Mouse (Mus musculus) kidney, postnatal 0 days (tissue): ENCODE results near the gene Slc6a4. TPM values are rescaled to one million over a fixed set of nuclear protein-coding genes. Genes with fewer than 3 reads are reported as not detected.

Source experiments
- ATAC-seq: fragments of 200-750 bp; cut with Nextera tagmentation; replicated peaks from 2 replicates; pipeline ENCODE4 v1.8.0; 2017; ENCODE audit warnings: low read depth, moderate number of reproducible peaks, moderate TSS enrichment, moderate library complexity; ENCODE audit not compliant: low FRiP score
- DNase-seq: peaks from one replicate; pipeline ENCODE4 v3.0.0-alpha.2; 2016; ENCODE audit warnings: low spot score
- H3K27ac ChIP-seq: fragments of 300-500 bp; sonication (generic); 2 replicates; pipeline ENCODE4 v1.5.1; 2014; ENCODE audit warnings: mild to moderate bottlenecking
- H3K27me3 ChIP-seq: fragments of 300-500 bp; sonication (generic); 2 replicates; pipeline ENCODE4 v1.6.1; 2014; ENCODE audit warnings: low read length, mixed read lengths; ENCODE audit not compliant: insufficient read depth
- H3K36me3 ChIP-seq: fragments of 300-500 bp; sonication (generic); 2 replicates; pipeline ENCODE4 v1.6.1; 2014; ENCODE audit warnings: low read length, mixed read lengths; ENCODE audit not compliant: insufficient read depth
- H3K4me1 ChIP-seq: fragments of 300-500 bp; sonication (generic); replicated peaks from 2 replicates; pipeline ENCODE4 v1.6.1; 2014; ENCODE audit warnings: antibody characterized with exemption, low read length, mixed read lengths; ENCODE audit not compliant: insufficient read depth
- H3K4me2 ChIP-seq: fragments of 300-500 bp; sonication (generic); 2 replicates; pipeline ENCODE4 v1.6.1; 2014; ENCODE audit warnings: mild to moderate bottlenecking, low read length, moderate library complexity, mixed read lengths
- H3K4me3 ChIP-seq: fragments of 300-500 bp; sonication (generic); replicated peaks from 2 replicates; pipeline ENCODE4 v1.5.1; 2014; ENCODE audit warnings: low read depth, low read length
- H3K9ac ChIP-seq: fragments of 300-500 bp; sonication (generic); 2 replicates; pipeline ENCODE4 v1.6.1; 2014; ENCODE audit warnings: low read depth, low read length
- H3K9me3 ChIP-seq: fragments of 300-500 bp; sonication (generic); replicated peaks from 2 replicates; pipeline ENCODE4 v1.6.1; 2016; ENCODE audit warnings: low read length, inconsistent platforms, mixed read lengths
- CTCF ChIP-seq: IDR thresholded peaks from 2 replicates; pipeline ENCODE4 v1.5.1; 2016; ENCODE audit warnings: antibody characterized with exemption, low read depth, mild to moderate bottlenecking, moderate library complexity
- WGBS: fragments of 180-500 bp; shearing (Covaris S2); extraction: QIAGEN DNeasy Blood & Tissue Kit; methylation state at CpG from one replicate; pipeline ENCODE4 v1.1.7; 2014; 5-methylcytosine and 5-hydroxymethylcytosine counted together
- polyA plus RNA-seq: library from polyadenylated mRNA; unstranded; fragments of >200 nt; fragmentation: Nextera tagmentation; extraction: Ambion mirVana; gene quantifications from 2 replicates; pipeline ENCODE4 v1.2.1, GENCODE M21; 2015

Slc6a4 gene
- polyA plus RNA-seq, 1 experiment from 2014 or later = 3.4 TPM

GRCm38 (mm10) chr11:76982415-76982814, 16.0 kb upstream of the Slc6a4 start:
- H3K27me3 ChIP-seq = no peaks in the 10 kb centered on the region
- no peak overlapping the region for H3K9ac ChIP-seq
- no peak for TF ChIP-seq CTCF
- H3K4me3 ChIP-seq = no peak overlapping the region
- ATAC-seq = no peak
- no peak overlapping the region for H3K27ac ChIP-seq
- no peaks in the 10 kb centered on the region for H3K9me3 ChIP-seq
- no peaks in the 10 kb centered on the region for H3K4me1 ChIP-seq
- WGBS = 31% methylated on average over 4 of the region's 4 CpGs
- H3K36me3 ChIP-seq = peaks cover 52% of the 10 kb centered on the region
- peak; percentile 76 for DNase-seq
- no peak overlapping the region for H3K4me2 ChIP-seq

DNA sequence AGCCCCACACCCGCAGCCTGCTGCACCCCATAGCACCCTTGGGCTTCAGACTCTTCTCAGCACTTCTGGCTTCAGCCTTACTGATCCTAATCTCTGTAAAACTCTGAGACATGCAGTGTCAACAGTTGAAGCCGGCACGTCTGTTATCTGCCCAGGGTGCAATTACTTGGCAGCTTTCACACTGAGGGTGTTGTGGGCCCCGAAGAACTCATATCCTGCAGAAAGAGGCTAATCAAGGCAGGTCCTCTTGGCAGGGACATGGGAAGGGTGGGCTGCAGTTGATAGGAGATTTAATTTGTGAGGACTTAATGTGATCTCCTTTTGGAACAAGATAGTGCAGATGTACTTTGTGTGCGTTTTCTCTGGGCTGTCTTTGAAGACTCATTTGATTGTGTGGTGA, 14.8 kb upstream of the Slc6a4 start:
- Histone ChIP-seq H3K27me3 (no peaks in the 10 kb centered on the region), H3K27ac (no peak overlapping the region), H3K4me3 (no peak overlapping the region), H3K9me3 (no peaks in the 10 kb centered on the region), H3K4me1 (no peaks in the 10 kb centered on the region), H3K36me3 (peaks cover 50% of the 10 kb centered on the region), H3K9ac (no peak overlapping the region), H3K4me2 (no peak overlapping the region)
- ATAC-seq (no peak), DNase-seq (no peak)
- TF ChIP-seq CTCF = no peak
- 68% methylated on average over 5 of the region's 5 CpGs for WGBS

DNA sequence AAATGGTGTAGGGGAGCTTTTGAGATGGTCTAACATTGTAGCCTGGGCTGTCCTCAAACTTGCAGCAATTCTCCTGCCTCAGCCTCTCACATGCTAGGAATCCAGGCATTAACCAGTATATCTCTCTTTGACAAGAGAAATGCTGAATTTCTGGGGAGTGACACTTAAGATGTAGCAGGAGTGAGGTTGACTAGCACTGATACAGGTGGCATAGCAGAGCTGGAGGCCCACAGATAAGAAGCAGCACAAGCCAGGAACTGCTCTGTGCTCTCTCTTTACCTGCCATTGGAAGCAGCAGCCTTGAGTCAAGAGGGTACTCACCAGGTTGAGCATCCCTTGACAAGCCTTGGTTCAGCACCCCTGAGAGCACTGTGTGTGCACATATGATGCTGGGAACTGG, 14.2 kb upstream of the Slc6a4 start:
- DNase-seq (no peak), ATAC-seq (no peak)
- no peak overlapping the region for H3K4me2 ChIP-seq
- H3K9me3 ChIP-seq = no peaks in the 10 kb centered on the region
- H3K4me1 ChIP-seq = no peaks in the 10 kb centered on the region
- H3K9ac ChIP-seq = no peak overlapping the region
- H3K27me3 ChIP-seq = no peaks in the 10 kb centered on the region
- TF ChIP-seq CTCF = no peak
- H3K36me3 ChIP-seq = peaks cover 48% of the 10 kb centered on the region
- H3K4me3 ChIP-seq = no peak overlapping the region
- H3K27ac ChIP-seq = no peak overlapping the region

- WGBS = 80% methylated on average over 5 of the region's 5 CpGs
- H3K4me3 ChIP-seq = no peak overlapping the region
- ATAC-seq (no peak), DNase-seq (no peak)
- no peaks in the 10 kb centered on the region for H3K27me3 ChIP-seq
- H3K9me3 ChIP-seq = no peaks in the 10 kb centered on the region
- H3K4me2 ChIP-seq = no peak overlapping the region
- H3K36me3 ChIP-seq = peaks cover 20% of the 10 kb centered on the region
- no peak overlapping the region for H3K9ac ChIP-seq
- no peaks in the 10 kb centered on the region for H3K4me1 ChIP-seq
- TF ChIP-seq CTCF = no peak
- H3K27ac ChIP-seq = no peak overlapping the region
These were observed 7.6 kb upstream of the Slc6a4 start for GRCm38 (mm10) chr11:76990839-76991238.

DNA sequence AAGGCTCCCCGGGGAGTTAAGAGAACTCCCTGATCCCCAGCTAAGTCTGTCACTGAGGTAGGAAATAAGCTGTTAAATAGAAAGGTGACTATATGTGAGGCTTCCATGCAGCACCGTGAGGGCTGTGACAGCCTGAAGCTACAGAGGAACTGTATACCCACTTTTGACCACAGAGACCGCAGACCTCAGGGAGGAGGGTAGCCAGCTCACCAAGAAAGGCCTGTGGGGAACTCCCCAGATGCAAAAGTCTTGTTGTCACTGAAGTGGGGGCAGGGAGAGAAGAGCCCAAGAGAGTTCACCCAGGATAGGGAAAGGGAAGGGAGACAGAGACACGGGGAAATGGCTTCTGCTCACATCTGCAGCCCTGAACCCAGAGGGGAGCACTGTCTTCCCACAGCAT, 5.5 kb upstream of the Slc6a4 start:
- H3K4me2 ChIP-seq = no peak overlapping the region
- H3K27ac ChIP-seq = no peak overlapping the region
- 0 out of 2 replicates have a peak, but pooled peaks cover 1% of the 10 kb centered on the region for H3K4me1 ChIP-seq
- ATAC-seq = no peak
- no peak overlapping the region for H3K4me3 ChIP-seq
- WGBS = 44% methylated on average over 4 of the region's 4 CpGs
- peaks cover 7% of the 10 kb centered on the region; the same call in 1 of the 2 replicates for H3K36me3 ChIP-seq
- H3K9me3 ChIP-seq = no peaks in the 10 kb centered on the region
- TF ChIP-seq CTCF = no peak
- no peaks in the 10 kb centered on the region for H3K27me3 ChIP-seq
- DNase-seq = no peak
- no peak overlapping the region for H3K9ac ChIP-seq

DNA sequence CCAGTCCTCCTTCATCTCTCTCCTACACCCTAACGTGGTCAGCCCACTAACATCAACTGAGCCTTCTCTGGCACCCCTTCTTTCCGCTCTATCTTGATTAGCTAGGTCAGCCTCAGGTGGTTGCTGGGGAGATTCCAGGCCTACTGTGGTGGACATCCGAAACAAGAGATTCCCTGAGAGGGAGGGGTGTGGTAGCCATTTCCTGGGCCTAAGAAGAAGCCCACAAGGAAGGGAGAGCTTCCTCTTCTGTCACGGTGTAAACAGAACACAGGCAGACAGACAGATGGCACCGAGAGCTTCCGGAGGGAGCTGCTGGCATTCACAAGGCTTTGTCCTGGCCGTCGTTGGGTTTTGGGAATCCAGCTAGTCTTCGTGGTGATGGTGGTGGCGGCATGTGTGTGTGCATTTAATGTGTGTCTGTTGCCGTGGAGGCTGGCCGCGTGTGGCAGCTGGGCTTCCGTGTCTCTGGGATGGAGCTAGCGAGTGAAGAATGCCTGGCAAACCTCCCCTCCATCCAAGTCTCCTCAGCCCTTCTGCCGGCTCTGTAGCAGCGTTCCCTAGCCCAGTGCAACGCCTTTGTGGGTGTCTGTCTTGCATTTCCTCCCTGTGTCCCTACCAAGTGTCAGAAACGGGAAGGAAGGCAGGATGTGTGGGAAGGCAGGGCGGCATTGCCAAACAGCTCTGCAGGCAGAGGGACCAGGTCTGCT, 2.3 kb upstream of the Slc6a4 start:
- no peak overlapping the region for H3K4me3 ChIP-seq
- no peak overlapping the region for H3K27ac ChIP-seq
- H3K9ac ChIP-seq = no peak overlapping the region
- no peaks in the 10 kb centered on the region for H3K36me3 ChIP-seq
- peak overlapping the region; percentile 7; the same call in 1 of the 2 replicates for H3K4me2 ChIP-seq
- H3K9me3 ChIP-seq = no peaks in the 10 kb centered on the region
- no peak for DNase-seq
- H3K27me3 ChIP-seq = peaks cover 8% of the 10 kb centered on the region; the same call in 1 of the 2 replicates
- H3K4me1 ChIP-seq = 0 out of 2 replicates have a peak, but pooled peaks cover 5% of the 10 kb centered on the region
- no peak for ATAC-seq
- no peak for TF ChIP-seq CTCF
- 64% methylated on average over 20 of the region's 20 CpGs for WGBS

DNA sequence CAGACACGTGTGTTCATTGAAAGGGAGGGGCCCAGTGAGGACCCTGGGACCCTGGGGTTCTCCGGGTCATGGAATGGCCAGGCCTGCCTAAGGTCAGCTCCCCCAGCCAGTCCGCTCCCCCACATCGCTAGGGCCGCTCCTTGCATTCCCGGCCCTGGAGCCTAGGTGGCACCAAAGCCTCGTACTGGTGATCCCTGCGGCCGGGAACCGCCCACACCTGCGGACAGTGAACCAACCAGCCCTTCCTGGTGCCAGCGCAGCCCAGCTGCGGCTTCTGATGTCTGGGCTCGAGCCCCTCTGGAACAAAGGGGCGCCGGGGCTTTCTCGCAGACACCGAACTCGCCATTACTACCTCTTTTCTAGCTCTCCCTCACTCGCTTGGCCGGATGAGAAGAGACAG, 1.1 kb upstream of the Slc6a4 start:
- peak; percentile 83 for DNase-seq
- peak; percentile 86 for TF ChIP-seq CTCF
- WGBS = 0% methylated on average over 21 of the region's 21 CpGs
- no peaks in the 10 kb centered on the region for H3K9me3 ChIP-seq
- ATAC-seq = peak; percentile 77
- H3K4me3 ChIP-seq = peak overlapping the region; percentile 41
- peaks cover 11% of the 10 kb centered on the region; the same call in 1 of the 2 replicates for H3K27me3 ChIP-seq
- H3K27ac ChIP-seq = no peak overlapping the region
- H3K4me2 ChIP-seq = peak overlapping the region; percentile 92
- no peaks in the 10 kb centered on the region for H3K36me3 ChIP-seq
- 0 out of 2 replicates have a peak, but pooled peaks cover 5% of the 10 kb centered on the region for H3K4me1 ChIP-seq
- no peak overlapping the region for H3K9ac ChIP-seq
